Mouse (Mus musculus) liver, adult (tissue): ENCODE measurements around the gene Susd5.

Experiments used
- GATA4 ChIP-seq: IDR thresholded peaks from 2 replicates; pipeline ENCODE4 v1.6.1; 2014; ENCODE audit warnings: mild to moderate bottlenecking, low read length; ENCODE audit not compliant: insufficient replicate concordance

Susd5 gene

DNA sequence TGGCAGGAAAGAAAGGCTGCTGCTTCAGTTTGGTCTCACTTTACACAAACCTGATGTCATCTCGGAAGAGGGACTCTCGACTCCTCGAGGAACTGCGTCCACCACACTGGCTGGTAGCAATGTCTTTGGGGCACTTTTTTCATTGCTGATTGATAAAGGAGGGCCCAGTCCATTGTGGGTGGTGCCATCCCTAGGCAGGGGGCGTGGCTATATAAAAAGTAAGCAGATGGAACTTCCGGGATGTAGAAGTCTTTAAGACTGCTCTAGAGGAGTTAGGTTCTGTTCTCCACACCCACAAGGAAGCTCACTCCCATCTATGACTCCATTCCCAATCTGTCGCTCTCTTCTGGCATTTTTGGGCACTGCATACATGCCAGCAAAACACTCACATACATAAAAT, 10.3 kb upstream of the Susd5 start:
- no peak for TF ChIP-seq GATA4

DNA sequence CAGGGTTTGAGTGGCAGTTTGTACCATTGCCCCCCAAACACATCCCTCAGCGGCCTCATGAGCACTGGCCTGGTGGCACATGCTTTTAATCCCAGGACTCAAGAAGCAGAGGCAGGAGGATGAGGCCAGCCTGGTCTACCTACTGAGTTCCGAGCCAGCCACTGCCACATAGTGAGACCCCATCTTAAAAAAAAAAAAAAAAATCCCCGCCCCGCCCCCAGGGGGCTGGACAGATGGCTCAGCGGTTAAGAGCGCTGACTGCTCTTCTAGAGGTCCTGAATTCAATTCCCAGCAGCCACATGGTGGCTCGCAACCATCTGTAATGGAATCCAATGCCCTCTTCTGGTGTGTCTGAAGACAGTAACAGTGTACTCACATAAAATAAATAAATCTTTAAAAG, 6.8 kb upstream of the Susd5 start:
- TF ChIP-seq GATA4 = no peak

DNA sequence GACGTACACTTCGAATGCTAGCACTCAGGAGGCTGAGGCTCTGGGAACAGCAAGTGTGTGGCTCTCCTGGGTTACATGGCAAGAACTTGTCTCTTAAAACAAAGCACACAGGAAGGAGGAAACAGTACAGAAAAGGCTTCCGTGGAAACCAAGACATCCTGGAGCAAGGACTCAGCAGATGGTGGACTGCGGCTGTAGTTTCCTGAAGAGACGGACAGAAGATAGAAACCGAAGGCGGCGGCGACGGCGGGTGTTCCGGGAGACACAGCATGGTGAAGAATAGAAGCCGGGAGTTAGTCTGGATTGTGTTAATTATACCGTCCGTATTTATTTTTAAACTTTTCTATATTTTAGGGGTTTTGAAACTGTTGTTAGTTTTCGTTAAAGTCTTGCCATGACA, 6.2 kb upstream of the Susd5 start:
- TF ChIP-seq GATA4 = no peak

DNA sequence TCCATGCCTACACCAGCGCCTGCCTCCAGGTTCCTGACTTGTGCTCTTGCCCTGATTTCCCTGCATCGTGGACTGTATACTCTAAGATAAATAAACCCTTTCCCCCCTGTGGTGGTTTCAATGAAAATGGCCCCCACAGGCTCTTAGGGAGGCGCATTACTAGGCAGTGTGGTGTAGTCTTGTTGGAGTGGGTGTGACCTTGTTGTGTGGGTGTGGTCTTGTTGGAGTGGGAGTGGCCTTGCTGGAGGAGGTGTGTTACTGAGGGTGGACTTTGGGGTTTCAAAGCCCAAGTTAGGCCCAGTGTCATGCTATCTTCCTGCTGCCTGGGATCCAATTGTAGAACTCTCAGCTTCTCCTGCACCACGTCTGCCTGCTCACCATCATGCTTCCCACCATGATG, 4.9 kb upstream of the Susd5 start:
- no peak for TF ChIP-seq GATA4

DNA sequence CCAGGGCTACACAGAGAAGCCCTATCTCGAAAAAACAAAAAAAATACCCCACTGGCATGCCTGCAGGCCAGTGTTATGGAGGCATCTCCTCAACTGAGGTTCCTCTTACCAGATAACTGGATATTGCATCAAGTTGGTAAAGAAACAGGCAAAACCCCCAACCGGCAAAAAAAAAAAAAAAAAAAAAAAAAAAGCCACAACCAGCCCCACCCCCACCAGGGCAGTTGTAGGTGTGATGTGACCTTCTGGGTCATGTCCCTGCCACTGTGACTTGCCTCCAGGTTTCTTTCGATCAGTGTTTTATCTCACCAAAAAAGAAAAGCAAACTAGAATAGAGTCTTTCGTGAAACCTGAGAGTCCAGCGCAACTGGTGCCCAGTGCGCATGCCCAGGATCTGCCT, 4.1 kb upstream of the Susd5 start:
- TF ChIP-seq GATA4 = no peak

DNA sequence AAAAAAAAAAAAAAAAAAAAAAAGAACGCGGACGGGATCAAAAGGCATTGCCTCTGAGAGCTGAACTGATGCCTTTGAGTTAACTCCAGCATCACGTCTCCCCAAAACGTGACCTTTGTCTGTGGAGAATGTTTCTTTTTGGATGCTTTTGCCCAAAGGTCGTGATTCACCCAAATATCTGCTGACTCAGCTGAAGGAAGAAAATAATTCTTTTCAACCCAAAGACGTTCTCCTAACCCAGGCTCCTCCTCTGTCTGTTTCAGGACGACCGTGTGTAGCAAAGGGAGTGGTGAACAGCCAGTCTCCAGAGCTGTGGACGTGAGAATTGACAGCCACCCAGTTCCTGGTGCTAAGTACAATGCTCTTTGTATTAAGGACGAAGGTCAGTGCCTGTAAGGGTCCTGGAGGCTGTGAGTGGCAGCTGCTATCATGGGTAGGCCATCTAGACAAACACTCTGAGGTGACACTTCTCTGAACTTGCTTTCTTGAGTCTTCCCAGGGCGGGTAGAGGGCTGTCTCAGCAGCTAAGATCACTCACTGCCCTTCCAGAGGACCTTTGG, 11.6 kb downstream of the Susd5 start:
- no peak for TF ChIP-seq GATA4

DNA sequence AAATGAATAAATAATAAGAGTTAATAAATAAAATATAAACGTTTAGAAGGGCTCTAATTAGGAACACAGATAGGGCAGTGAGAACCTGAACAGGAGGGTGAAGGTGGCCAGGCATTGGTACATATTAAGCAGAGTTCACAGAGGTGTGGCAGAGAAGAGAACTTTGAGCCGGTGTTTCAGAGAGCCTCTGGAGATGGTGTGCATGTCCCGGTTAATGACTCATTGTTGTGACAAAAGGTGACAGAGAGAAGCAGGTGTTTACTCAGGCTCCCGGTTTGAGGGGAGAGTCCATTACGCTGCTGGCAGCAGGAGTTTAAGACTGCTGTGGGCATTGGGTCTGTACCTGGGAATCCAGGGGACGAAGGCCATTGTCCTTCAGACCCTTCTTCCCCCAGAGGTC, 12.4 kb downstream of the Susd5 start:
- TF ChIP-seq GATA4 = no peak

DNA sequence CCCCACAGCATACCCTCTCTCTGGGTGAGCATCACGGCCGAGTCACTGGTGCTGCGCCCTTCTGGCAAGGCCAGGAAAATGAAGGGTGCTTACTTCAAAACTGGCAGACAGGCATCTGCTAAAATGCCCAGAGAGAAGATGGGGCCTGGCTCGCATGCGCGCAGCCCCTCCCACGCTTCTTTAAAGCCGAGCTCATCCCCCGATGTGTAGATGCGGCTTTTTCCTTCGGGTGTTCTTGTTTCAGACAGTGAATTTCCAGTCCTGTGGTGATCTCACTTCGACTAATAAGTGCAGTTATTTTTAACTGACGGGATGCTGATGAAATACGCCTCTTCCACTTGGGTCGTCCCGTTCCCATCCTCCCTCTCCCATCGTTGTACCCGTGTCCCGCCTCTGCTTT, 16.7 kb downstream of the Susd5 start:
- no peak for TF ChIP-seq GATA4

DNA sequence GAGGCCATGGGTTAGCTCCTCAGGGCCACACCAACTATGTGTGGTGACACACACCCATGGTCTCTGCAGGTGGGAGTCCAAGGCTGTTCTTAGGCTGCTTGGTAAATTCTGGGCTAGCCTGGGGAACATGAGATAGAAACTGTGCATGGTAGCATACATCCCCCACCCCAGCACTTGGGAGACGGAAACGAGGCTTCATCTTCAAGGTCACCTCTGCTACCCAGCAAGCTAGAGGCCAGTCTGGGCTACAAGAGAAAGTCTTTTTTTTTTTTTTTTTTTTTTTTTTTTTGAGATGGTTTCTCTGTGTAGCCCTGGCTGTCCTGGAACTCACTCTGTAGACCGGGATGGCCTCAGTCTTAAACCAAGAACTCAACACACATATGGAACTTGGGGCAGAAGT, 29.5 kb downstream of the Susd5 start:
- no peak for TF ChIP-seq GATA4

DNA sequence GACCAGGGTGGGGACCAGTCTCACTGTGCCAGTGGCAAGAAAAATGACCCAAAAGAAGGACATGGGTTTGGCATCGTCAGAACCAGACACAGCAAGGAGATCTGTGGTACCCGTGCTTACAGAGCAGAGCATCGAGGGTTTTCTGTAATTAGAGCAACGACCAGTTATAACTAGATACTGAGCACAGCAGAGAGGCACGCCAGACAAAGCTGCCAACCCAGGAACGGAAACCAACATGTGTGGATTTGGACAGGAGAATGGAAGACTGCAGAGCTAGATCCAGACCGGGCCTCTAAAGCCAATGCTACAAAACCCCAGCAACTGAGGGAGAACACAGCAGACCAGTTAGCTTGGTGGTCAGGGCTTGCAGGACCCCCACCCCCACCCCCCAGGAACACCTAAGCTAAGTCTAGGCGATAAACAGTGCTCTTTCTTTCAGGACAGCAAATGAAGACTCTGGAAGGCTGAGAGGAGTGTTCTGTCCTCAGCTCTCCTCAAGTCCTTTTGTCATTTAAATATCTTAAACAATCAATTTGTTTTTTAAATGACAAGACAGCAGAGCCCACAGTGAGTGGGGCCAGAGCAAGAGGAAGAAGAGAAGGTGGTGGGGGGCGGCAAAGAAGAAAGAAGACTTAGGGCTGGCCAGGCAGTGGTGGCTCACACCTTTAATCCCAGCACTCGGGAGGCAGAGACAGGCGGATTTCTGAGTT, 30.3 kb downstream of the Susd5 start:
- TF ChIP-seq GATA4 = no peak

DNA sequence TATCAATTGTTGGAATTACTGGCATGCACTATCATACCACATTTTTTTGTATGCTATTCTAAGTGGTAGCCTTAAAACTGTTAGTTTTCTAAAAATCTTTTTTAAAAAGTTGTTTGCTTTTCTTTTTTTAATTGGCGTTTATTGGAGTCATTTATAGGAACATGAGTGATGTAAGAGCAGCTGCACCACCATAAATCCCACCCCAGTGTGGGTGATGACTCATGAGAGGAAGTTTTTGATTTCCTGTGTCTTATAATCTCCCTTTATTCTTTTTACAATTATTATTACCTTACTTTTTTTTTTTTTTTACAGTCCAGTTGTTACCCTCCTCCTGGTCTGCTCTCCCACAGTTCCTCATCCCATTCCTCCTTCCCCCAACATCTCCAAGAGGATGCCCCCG, 37.9 kb downstream of the Susd5 start:
- TF ChIP-seq GATA4 = no peak

DNA sequence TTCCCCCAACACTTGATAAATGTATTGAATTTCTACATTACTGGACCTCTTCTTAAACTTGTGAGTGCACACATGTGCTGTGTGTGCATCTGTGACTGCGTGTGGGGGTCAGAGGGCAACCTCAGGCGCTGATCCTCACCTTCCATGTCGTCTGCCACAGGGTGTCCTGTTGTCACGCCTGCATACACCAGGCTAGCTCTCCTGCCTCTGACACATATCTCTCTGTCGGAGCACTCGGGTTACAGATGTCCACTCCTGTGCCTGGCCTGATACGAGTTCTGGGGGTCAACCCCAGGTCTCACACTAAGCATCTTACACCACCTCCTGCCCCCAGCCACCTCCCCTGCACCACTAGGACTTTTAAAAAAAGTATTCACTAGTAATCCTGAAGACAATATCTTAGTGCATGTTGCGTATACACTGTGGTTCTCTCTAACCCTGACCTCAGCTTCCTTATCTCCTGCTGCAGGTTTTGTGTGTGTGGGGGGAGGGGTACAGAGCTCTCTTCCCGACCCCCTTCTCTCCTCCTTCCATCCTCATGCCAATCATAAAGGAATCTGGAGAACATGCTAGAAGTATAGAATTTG, 41.9 kb downstream of the Susd5 start:
- TF ChIP-seq GATA4 = no peak

DNA sequence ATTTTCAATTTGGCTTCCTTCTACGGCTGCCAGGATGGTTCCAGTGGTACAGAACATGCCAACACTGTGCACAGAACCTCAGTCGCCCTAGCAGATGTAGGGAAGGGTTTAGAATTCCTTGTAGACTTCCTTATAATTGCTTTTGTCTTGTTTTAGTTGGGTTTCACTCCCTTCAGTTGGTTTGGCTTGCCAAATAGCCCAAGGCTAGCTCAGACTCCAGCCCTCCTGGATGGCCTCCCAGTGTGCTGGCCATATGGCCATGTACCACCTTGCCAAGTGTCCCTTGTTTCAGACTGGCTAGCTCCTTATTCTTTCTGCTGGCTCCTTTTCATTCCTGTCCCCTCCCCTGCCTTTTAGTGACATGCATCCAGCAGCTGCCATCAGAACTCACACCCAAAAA, 53.3 kb downstream of the Susd5 start:
- no peak for TF ChIP-seq GATA4

DNA sequence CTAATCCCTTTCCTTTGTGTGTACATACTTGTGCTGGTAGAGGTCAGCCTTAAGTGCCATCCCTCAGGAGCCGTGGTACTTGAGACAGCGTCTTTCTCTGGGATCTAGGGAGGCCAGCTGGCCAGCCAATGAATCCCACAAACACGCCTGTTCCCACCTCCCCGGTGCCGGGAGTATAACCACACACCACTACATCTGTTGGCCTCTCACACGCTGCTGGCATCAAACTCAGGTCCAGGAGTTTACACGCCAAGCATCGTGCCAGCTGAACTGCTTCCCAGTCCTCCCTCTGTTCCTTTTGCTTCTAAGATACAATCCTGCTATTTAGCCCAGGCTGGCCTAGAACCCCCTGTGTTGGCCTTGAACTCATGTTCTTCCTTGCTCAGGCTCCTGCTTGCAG, 54.2 kb downstream of the Susd5 start:
- TF ChIP-seq GATA4 = no peak

DNA sequence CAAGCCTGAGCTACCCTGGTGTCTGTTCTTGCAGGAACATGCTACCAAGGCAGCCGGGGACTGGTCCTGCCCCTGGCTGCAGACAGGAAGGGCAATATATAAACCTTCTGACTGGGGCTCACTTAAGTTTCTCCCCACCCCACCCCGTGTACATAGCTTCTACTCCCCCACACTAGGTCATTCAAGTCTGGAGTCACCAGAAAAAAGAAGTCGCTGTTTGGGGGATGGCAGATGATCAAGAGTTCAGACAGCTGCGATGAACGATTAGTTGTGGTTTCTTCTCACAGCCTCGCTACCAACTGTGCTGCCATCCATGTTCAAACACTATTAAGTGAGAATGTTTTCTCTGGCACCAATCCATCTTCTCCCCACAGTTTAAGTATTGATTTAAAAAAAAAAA, 55.3 kb downstream of the Susd5 start:
- no peak for TF ChIP-seq GATA4

DNA sequence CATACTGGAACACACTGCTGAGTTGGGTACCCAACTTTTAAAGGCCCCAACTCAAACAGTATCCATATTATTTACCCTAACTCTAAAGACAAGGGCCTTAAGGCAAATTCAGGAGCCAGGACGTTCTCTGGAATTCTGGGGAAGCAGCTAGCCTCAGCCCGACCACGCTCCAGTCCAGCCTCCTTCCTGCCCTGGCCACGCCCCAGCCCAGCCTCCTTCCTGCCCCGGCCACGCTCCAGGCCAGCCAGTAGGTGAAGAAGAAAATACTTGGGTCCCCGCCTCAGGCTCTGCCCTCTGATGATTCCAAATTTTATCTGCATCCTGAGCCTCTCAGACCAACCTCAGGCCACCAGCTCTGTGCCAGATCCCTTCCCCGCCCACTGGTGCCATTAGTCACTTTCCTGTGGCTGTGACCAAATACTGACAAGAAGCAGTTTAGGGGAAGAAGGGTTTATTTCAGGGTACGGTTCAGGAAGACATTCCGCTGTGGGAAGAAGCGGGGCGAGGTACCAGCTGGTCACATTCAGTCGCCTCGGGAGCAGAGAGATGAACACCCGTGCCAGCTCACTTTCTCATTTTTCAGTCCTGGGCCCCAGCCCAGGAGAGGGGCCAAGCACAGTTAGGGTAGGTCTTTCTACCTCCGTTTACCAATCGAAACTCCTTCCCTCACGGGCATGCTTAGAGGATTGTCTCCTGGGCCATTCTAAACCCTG, 57.1 kb downstream of the Susd5 start:
- TF ChIP-seq GATA4 = no peak
